Mouse (Mus musculus) heart, postnatal 10 days (tissue): Measurements from ENCODE around the gene Cma2. TPM values are rescaled to one million over a fixed set of nuclear protein-coding genes. Genes with fewer than 3 reads are reported as not detected.
"Not testable (repeated sequence)": the region's sequence is repeated elsewhere in the genome, so short reads cannot be mapped to it uniquely, and the experiment has no call there.

Experiments used
- DNase-seq, 2 experiments: peaks; one replicate each; pipeline ENCODE4 v3.0.0; 2021
- intact Hi-C: fragments of 180-260 bp; cut with DNase I; formaldehyde crosslinking; loops from one replicate; pipeline ENCODE4 v1.15.1; 2025
- total RNA-seq, 2 experiments: library from RNA; stranded (reverse); gene quantifications; 2 replicates each; pipeline ENCODE4 v1.2.3; 2021

Cma2 gene
- total RNA-seq, result under 1 TPM in 1 of 2 experiments, not detected in 1; 0.53 TPM

- intact Hi-C loops, result no loop called here
- no peak for DNase-seq
These were observed at the start of gene Cma2 for GRCm38 (mm10) chr14:55950346-55951030. TSS of gene Cma2 (plus strand) at chr14:55950980.

DNA sequence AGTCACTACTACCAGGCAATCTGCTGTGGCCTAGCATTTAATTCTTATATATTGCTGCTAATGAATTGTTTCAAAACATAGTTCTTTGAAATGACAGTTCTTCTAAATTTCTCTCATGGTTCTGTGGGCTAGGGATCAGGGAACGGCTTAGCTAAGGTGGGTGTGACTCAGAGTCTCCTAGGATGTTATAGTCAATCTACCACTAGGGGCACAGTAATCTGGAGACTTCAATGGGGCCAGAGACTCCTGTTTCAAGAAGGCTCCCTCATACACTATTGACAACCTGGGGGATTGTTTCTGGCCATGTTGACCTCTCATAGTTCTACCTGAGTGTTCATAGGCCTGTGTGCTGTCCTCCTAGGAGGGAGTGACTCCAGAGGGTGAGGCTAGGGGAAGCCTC, 45.3 kb upstream of the Cma2 start:
- intact Hi-C loops, result loop anchor here (1.0 kb wide), 1 partner anchor 40 kb away; no protein-coding TSS in a partner anchor
- DNase-seq, result no peak

DNA sequence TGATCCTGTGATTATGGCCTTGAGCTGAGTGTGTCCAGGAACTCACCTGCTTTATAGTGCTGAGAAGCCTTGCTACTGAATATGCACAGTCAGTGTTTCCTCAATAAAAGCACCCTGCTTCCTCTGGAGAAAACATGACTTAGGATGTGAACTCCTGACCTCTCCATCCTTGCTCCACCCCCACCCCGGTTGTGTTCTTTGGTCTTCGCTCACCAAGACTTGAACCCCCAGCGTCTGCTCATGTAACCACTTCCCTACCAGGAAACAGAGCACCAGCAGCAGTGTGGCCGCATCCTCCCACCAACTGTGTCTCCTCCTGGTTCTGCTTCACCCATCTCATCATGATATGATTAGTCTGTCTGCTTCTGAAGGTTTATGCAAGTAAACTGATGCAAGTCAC, 37.4 kb upstream of the Cma2 start:
- intact Hi-C loops, result no loop called here
- DNase-seq, result no peak

DNA sequence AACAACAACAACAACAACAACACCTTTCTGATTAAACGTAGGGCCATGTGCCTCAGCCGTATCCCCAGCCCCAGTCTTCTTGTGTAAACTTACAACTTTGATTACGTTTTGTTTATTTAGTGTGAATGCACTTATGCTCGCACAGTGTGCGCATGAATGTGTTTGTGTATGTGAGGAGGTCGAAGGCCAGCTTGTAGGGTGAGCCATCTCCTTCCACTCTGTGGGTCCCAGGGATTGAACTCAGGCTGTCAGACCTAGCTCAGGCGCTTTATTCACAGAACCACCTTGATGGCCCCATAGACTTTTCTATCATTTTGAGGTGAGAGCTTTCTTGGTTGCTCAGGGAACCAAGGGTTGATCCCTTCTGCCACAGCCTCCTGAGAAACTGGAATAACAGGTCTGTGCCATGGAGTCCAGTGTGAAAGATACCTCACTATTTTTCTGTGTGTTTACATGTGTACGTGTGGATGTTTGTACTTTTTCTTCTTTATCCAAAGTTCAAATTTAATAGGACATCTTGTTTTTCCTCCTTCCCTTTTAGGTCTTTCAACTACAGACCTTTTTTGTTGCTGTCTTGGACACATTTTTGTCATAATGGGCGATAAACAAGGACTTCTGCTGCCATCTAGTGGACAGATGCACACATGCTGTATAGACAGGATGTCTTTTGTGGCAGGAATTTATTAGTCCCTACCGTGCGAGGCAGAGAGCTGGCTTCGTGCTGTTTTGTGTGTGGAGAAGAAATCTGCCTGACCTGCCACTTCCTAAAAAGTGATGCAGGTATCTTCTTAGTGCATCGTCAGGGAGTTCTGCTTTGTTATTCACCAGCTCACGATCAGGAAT, 32.3 kb upstream of the Cma2 start:
- DNase-seq, result peak; percentile 86 to 89
- intact Hi-C loops, result loop anchor here (1.0 to 2.0 kb wide), 2 partner anchors 46 to 95 kb away; partner anchors contain the start of gene Nfatc4

GRCm38 (mm10) chr14:55922475-55923232, 28.1 kb upstream of the Cma2 start:
- DNase-seq, result peak in 1 of 2 experiments; percentile 9
- intact Hi-C loops, result no loop called here

DNA sequence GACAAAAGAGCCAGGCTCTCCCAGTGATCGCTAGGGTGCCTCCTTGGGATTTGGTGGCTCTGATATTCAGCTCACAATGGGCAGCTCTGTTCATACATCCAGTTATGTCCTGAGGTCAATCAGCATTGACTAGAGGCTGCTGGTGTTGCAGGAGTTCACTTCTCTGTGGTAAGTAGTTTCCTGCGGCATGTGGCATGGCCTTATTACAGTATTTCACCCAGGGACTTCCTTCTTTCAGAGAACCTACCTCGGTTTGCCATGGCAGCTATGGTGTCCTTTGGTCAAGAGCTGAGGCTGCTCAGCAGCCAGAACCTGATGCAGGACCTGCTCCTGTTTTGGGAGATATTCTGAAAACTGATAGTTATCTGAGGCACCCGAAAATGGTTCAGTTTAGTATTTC, 23.9 kb upstream of the Cma2 start:
- intact Hi-C loops, result no loop called here
- DNase-seq, result no peak

DNA sequence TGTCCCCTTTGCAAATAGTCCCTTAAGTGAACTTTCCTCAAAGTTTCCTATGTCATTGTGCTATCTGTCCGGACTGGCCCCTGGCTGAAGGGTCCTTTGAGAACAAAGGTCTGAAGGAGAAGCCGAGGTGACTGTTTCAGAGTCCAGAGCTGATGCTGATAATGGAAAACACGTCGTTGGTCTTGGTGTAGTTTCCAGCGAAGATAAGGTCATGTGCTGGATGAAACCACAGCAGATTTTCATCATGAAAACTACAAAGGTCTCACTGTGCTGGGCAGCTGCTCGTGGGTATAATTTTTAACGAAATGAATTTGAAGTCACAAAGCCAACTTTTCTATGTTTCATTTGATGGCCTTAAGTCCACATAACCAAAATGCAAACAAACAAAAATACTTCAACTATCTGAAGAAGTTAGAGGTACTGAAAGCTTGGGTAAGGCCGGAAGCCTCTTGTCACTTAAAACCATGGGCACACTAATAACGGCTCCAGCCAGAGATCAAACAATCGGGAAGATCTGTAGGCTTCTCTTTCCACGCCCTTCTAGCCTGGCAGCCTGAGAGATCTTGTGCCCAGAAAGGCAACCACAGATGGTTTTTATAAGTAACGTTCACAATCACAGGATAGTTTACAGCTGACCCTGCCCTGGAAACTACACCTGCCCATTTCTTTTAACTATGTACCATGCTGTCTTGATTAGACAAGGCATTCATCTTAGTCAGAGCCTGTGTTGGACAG, 21.4 kb upstream of the Cma2 start:
- no peak for DNase-seq
- intact Hi-C loops, result no loop called here

DNA sequence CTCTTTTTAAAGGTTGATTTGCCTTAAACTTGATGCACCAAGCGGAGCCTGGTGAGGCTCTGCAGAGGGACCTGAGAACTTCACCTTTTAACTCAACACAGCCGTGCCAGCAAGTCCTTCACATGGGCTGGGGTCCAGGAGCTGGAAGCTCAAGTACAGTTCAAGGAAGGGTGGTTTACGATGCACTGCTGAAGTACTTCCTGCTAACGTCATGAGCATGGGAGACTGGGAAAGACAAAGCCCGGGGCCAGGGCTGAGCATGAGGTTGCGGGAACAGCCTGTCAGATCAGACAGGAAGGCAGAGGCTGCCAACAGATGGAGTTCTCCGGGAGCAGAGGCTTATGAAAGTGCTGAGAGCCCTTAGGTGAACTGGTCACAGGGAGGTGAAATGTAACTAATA, 17.2 kb upstream of the Cma2 start:
- DNase-seq, result peak; percentile 56 to 61
- intact Hi-C loops, result no loop called here

GRCm38 (mm10) chr14:55940070-55940800, 10.5 kb upstream of the Cma2 start:
- intact Hi-C loops, result no loop called here
- no peak for DNase-seq

GRCm38 (mm10) chr14:55943601-55944000, 7.2 kb upstream of the Cma2 start:
- no peak for DNase-seq
- intact Hi-C loops, result no loop called here

- intact Hi-C loops, result no loop called here
These were observed 6.2 kb upstream of the Cma2 start, which contains the start of gene Cma1 for GRCm38 (mm10) chr14:55944575-55944974. TSS of gene Cma1 (minus strand) at chr14:55944675.

DNA sequence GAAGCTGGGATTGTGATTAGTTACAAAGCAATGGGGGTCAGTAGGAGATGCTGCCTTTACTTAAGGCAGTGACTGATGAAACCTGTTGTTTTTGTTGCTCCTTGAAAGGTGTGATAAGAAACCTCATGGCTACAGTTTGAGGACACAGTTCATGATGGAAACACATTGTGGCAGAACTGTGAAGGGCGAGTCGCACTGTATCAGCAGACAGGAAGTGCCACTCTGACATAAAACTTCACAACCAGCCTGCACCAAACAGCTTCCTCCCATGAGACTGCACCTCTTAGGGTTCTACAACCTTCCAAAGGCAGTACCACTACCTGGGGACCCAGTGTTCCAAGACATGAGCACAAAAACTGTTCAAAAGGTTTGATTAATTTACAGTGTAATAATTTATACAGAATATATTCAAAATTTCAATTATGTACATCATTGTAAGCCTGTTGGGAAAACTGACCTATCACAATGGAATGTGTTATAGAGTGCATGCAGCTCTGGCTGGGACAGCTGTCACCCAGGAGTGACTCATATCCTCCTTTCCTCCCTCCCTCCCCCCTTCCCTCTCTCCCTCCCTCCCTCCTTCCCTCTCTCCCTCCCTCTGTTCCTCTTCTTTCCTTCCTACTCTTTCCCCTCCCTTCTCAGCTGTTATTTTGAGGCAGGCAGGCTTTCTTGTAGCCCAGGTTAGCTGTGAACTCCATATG, 4.4 kb upstream of the Cma2 start:
- intact Hi-C loops, result no loop called here
- peak in 1 of 2 experiments; percentile 3 for DNase-seq

More at GRCm38 (mm10) chr14:55944575-55944974, 6.2 kb upstream of the Cma2 start, which contains the start of gene Cma1:
- DNase-seq, result no peak

DNA sequence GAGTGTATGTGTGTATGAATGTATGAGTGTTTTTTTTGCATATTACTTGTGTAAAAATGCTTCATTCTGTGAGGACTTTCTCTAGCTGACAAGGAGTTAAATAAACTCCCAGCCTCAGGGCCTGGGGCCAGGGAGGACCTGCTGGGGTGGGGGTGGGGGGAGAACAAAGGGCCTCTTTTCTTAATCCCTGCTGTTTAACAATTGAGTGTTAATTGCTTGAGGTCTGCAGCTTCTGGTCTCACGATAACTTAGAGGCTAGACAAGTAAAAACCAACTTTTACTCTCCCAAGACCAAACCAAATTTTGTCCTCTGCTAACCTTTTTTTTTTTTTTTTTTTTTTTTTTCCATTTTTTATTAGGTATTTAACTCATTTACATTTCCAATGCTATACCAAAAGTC, 12.5 kb downstream of the Cma2 start:
- no peak for DNase-seq
- intact Hi-C loops, result no loop called here

DNA sequence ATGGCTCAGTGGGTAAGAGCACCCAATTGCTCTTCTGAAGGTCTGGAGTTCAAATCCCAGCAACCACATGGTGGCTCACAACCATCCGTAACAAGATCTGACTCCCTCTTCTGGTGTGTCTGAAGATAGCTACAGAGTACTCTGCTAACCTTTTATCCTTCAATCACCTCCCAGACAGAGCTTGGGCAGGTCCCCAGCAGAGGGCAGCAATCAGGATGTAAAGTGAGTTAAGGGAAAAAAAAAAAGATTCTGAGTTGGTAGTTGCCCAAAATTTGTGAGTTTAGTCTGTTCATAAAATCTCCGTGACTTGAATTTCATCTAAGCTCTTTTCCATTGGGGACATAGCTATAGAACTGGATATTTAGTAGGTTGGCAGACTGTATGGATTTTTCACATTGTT, 13.1 kb downstream of the Cma2 start:
- DNase-seq, intact Hi-C loops: not testable (repeated sequence)

GRCm38 (mm10) chr14:55987464-55987863, 36.7 kb downstream of the Cma2 start:
- DNase-seq, intact Hi-C loops: not testable (repeated sequence)

DNA sequence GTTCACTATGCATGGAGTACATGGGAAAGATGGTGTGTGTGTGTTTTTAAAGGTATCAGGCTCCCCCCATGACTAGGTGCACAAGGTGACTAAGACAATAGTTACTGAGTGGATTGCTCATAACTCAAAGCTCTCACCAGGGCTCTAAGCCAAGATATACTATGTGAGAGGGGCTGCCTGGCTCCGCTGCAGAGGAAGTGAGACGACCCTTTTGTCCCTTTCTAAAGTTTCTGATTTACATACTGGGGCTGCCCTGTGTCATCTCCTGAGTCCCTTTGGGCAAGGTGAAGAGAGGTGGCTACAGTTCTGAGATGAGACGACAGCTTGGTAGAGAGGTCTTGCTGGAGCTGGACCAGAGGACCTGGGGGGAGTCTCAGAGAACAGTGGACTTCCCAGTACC, 62.4 kb downstream of the Cma2 start:
- intact Hi-C loops, result no loop called here
- no peak for DNase-seq

DNA sequence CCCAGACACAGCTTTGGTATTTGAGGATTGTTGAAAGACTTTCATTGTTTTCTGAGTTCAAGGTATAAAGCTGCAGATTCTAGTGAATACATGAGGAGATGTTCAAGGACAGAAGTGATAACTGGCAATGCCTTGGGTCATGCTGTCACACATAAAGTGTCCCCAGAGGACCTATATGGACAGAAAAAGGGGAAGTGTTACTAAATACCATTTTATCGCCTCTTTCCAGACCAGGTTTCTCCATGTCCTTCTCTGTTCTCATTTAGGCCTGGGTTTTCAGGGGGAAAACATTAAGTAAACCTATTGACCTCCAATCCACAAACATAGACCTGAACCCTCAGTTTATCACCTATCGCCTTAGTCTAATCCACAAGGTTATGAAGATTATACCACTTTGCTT, 63.1 kb downstream of the Cma2 start:
- DNase-seq, result no peak
- intact Hi-C loops, result no loop called here

DNA sequence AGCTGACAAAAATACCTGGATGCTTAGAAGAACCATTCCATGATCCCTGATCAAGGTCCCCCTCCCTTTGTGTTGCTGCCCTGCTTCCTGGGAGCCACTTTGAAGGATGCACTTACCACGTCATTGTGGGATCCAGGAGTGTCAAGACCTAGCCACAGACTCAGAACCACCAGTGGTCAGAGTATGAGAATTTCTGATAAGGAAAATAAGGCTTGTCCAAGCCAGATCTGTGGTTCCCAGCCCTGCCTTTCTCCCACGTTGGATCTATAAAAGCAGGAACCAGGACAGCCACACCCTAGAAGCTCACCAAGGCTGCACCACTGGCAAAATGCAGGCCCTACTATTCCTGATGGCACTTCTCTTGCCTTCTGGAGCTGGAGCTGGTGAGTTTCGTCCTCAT, 66.9 kb downstream of the Cma2 start, which contains the start of gene Mcpt1:
TSS of gene Mcpt1 (plus strand) at position 301 of the 400 bp plus-strand sequence.
- intact Hi-C loops, DNase-seq: not testable (repeated sequence)

- intact Hi-C loops, result no loop called here
These were observed 68.7 kb downstream of the Cma2 start for GRCm38 (mm10) chr14:56019446-56019845.

More at GRCm38 (mm10) chr14:56019446-56019845, 68.7 kb downstream of the Cma2 start:
- no peak for DNase-seq
